ENCODE assay signal across 20 mouse cellular contexts in genomic region chr15:30306437-30306836, GRCm38 (mm10).
A peak's percentile ranks its signal among the peaks of the same experiment; 100 is the strongest.
DNase-seq lines count a peak whose midpoint lies in the region; ATAC-seq and TF ChIP-seq lines count a peak whose summit lies in the region.
"Had no signal": no experiment of that assay in that cellular context is flagged by ENCODE, and none has a peak within 500 bp of the region (broad histone marks: within the 10 kb centered on the region; RNA-seq: fewer than 3 reads in every experiment).

No protein-coding gene starts in this region.

- H3K36me3 ChIP-seq in forebrain, embryonic 14.5 days (ENCODE audit: control insufficient read depth, insufficient read depth, low read length), result no peaks in the 10 kb centered on the region
- no peaks in the 10 kb centered on the region for H3K36me3 ChIP-seq in forebrain, embryonic 12.5 days (replicated peaks)
- no peaks in the 10 kb centered on the region for H3K36me3 ChIP-seq in hindbrain, postnatal 0 days (ENCODE audit: insufficient read depth, low read length)
- no peaks in the 10 kb centered on the region for H3K36me3 ChIP-seq in hindbrain, embryonic 10.5 days
- H3K36me3 ChIP-seq: embryonic facial prominence, embryonic 12.5 days; limb, embryonic 13.5 days; stomach, embryonic 15.5 days had no signal

- no peak for TF ChIP-seq CTCF in hindbrain, postnatal 0 days (IDR thresholded peaks at IDR 0.05; ENCODE audit: low read depth)

- WGBS in forebrain, embryonic 14.5 days, result 82% methylated on average over 7 of the region's 7 CpGs
- 88% methylated on average over 7 of the region's 7 CpGs for WGBS in forebrain, embryonic 12.5 days
- WGBS in hindbrain, postnatal 0 days, result 79% methylated on average over 7 of the region's 7 CpGs
- 94% methylated on average over 7 of the region's 7 CpGs for WGBS in hindbrain, embryonic 10.5 days

- ATAC-seq in forebrain, embryonic 14.5 days, result peak; percentile 62; the same call in 1 of the 2 replicates
- ATAC-seq in forebrain, embryonic 12.5 days (ENCODE audit: low FRiP score), result no peak
- ATAC-seq in hindbrain, postnatal 0 days, result peak; percentile 35; the same call in 1 of the 2 replicates
- no peak for ATAC-seq in granulocyte monocyte progenitor cell, adult 5-6 weeks (replicated peaks; ENCODE audit: poor library complexity, severe bottlenecking)
- ATAC-seq: inflammation-experienced regulatory T-cells, adult 6 months; lung, postnatal 0 days had no signal

- no peaks in the 10 kb centered on the region for H3K4me1 ChIP-seq in forebrain, embryonic 14.5 days (ENCODE audit: control insufficient read depth, insufficient read depth, low read length)
- no peaks in the 10 kb centered on the region for H3K4me1 ChIP-seq in forebrain, embryonic 12.5 days
- H3K4me1 ChIP-seq in hindbrain, postnatal 0 days (ENCODE audit: insufficient read depth, low read length), result no peaks in the 10 kb centered on the region
- H3K4me1 ChIP-seq in hindbrain, embryonic 10.5 days (replicated peaks), result no peaks in the 10 kb centered on the region
- H3K4me1 ChIP-seq: embryonic facial prominence, embryonic 12.5 days; limb, embryonic 13.5 days; stomach, embryonic 15.5 days had no signal

- no peaks in the 10 kb centered on the region for H3K27me3 ChIP-seq in forebrain, embryonic 14.5 days (replicated peaks; ENCODE audit: control insufficient read depth, insufficient read depth, low read length)
- no peaks in the 10 kb centered on the region for H3K27me3 ChIP-seq in forebrain, embryonic 12.5 days
- no peaks in the 10 kb centered on the region for H3K27me3 ChIP-seq in hindbrain, postnatal 0 days (ENCODE audit: insufficient read depth, low read length)
- no peaks in the 10 kb centered on the region for H3K27me3 ChIP-seq in hindbrain, embryonic 10.5 days (ENCODE audit: insufficient read depth, poor library complexity, severe bottlenecking)
- H3K27me3 ChIP-seq: embryonic facial prominence, embryonic 12.5 days; limb, embryonic 13.5 days; stomach, embryonic 15.5 days had no signal

- DNase-seq in forebrain, embryonic 14.5 days (ENCODE audit: low spot score), result peak; percentile 44
- DNase-seq in hindbrain, postnatal 0 days (ENCODE audit: low spot score), result no peak
- no peak for DNase-seq in hindbrain, embryonic 10.5 days (ENCODE audit: low spot score)
- peak; percentile 38 to 43 for DNase-seq in right cerebral cortex, adult 2 months (ENCODE audit: low spot score in 2 of 2)
- DNase-seq in right cerebral cortex, postnatal 4 days, result no peak
- peak; percentile 33 for DNase-seq in telencephalon, adult 2 months (ENCODE audit: low read depth, low spot score)
- DNase-seq: adrenal gland, postnatal 10 days; cerebellum, adult 18-20 months; gastrocnemius, postnatal 25 days; kidney, adult 8-10 months; kidney, postnatal 25 days had no signal

- no peaks in the 10 kb centered on the region; the same call in 1 of the 2 replicates for H3K9me3 ChIP-seq in forebrain, embryonic 14.5 days (replicated peaks; ENCODE audit: control insufficient read depth, low read length)
- 0 out of 2 replicates have a peak, but pooled peaks cover 2% of the 10 kb centered on the region for H3K9me3 ChIP-seq in forebrain, embryonic 12.5 days
- H3K9me3 ChIP-seq in hindbrain, postnatal 0 days (ENCODE audit: low read length), result no peaks in the 10 kb centered on the region
- 0 out of 2 replicates have a peak, but pooled peaks cover 8% of the 10 kb centered on the region for H3K9me3 ChIP-seq in hindbrain, embryonic 10.5 days
- H3K9me3 ChIP-seq: embryonic facial prominence, embryonic 12.5 days; limb, embryonic 13.5 days; stomach, embryonic 15.5 days had no signal

- no peak overlapping the region for H3K4me2 ChIP-seq in forebrain, embryonic 14.5 days (ENCODE audit: low read length)
- H3K4me2 ChIP-seq in forebrain, embryonic 12.5 days, result no peak overlapping the region
- H3K4me2 ChIP-seq in hindbrain, postnatal 0 days (ENCODE audit: low read depth, low read length), result no peak overlapping the region
- H3K4me2 ChIP-seq: embryonic facial prominence, embryonic 12.5 days; heart, embryonic 11.5 days; limb, embryonic 13.5 days; stomach, embryonic 15.5 days had no signal

- H3K27ac ChIP-seq in forebrain, embryonic 14.5 days (ENCODE audit: low read depth, low read length), result no peak overlapping the region
- H3K27ac ChIP-seq in forebrain, embryonic 12.5 days, result no peak overlapping the region
- no peak overlapping the region for H3K27ac ChIP-seq in hindbrain, postnatal 0 days
- no peak overlapping the region for H3K27ac ChIP-seq in hindbrain, embryonic 10.5 days
- H3K27ac ChIP-seq: embryonic facial prominence, embryonic 12.5 days; limb, embryonic 13.5 days; liver, embryonic 14.5 days; stomach, embryonic 15.5 days had no signal

- no peak overlapping the region for H3K4me3 ChIP-seq in forebrain, embryonic 14.5 days (ENCODE audit: low read depth, low read length)
- H3K4me3 ChIP-seq in forebrain, embryonic 12.5 days (replicated peaks), result no peak overlapping the region
- no peak overlapping the region for H3K4me3 ChIP-seq in hindbrain, postnatal 0 days (ENCODE audit: low read length)
- H3K4me3 ChIP-seq in hindbrain, embryonic 10.5 days, result no peak overlapping the region
- H3K4me3 ChIP-seq: embryonic facial prominence, embryonic 12.5 days; limb, embryonic 13.5 days; stomach, embryonic 15.5 days had no signal

- no peak overlapping the region for H3K9ac ChIP-seq in forebrain, embryonic 14.5 days (ENCODE audit: low read length)
- H3K9ac ChIP-seq in forebrain, embryonic 12.5 days, result no peak overlapping the region
- no peak overlapping the region for H3K9ac ChIP-seq in hindbrain, postnatal 0 days (replicated peaks; ENCODE audit: low read length)
- H3K9ac ChIP-seq: embryonic facial prominence, embryonic 12.5 days; limb, embryonic 13.5 days; liver, embryonic 14.5 days; stomach, embryonic 15.5 days had no signal

Comparison
In these comparisons a context has a peak if more than half of its experiments do, and no peak if none do; other contexts are left out.
1. ATAC-seq: peak in forebrain, embryonic 14.5 days (single experiment) and hindbrain, postnatal 0 days (single experiment); none in forebrain, embryonic 12.5 days (single experiment) and granulocyte monocyte progenitor cell, adult 5-6 weeks (single experiment).
2. DNase-seq: peak in forebrain, embryonic 14.5 days (single experiment), right cerebral cortex, adult 2 months (2 of 2) and telencephalon, adult 2 months (single experiment); none in hindbrain, postnatal 0 days (single experiment), hindbrain, embryonic 10.5 days (single experiment) and right cerebral cortex, postnatal 4 days (single experiment).